Mouse (Mus musculus): Measurements from ENCODE around the gene Ccnt1. TPM values are rescaled to one million over a fixed set of nuclear protein-coding genes. Genes with fewer than 3 reads are reported as not detected.
"Not testable (repeated sequence)": the region's sequence is repeated elsewhere in the genome, so short reads cannot be mapped to it uniquely, and the experiment has no call there.

Gene Ccnt1
- total RNA-seq, 2 experiments from 2014 or later, result 37.0 to 45.6 TPM

DNA sequence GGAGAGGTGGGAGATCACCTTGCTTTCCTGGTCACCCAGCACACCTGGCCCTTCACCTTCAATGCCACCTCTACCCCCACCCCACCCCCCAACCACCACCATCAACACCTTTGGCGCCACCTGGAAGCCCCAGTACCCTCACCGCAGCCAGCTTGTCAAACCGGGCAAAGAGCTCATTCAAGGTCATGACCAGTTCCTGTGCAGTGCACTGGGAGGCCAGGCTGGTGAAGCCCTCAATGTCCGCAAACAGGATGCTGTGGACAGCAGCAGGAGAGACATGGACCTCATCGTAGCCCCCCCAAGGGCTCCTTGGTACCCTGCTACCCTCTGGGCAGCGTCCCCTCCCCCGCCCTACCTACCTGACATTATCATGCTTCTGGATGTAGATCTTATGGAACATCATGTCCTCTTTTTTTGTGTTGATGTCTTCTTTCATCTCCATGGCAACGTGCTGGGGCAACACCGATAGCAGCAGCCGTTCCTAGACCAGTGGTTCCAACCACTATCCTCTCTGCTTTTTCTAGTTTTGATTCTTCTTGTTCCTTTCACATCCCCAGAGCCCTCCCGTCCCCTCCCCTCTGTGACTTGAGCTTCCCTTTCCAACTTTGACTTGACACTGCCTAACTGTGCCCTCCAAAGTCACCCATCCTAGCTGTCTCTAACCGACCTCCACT, 29.4 kb upstream of the Ccnt1 start:
- intact Hi-C loops (cut with DNase I), result no loop called here
- no peak for DNase-seq (ENCODE audit: low spot score in 2 of 2)

GRCm38 (mm10) chr15:98596609-98597008, 25.9 kb upstream of the Ccnt1 start:
- intact Hi-C loops (cut with DNase I), result no loop called here
- no peak for DNase-seq (ENCODE audit: low spot score in 2 of 2)

GRCm38 (mm10) chr15:98595049-98595448, 24.3 kb upstream of the Ccnt1 start:
- no peak for DNase-seq (ENCODE audit: low spot score in 2 of 2)
- intact Hi-C loops (cut with DNase I), result no loop called here

DNA sequence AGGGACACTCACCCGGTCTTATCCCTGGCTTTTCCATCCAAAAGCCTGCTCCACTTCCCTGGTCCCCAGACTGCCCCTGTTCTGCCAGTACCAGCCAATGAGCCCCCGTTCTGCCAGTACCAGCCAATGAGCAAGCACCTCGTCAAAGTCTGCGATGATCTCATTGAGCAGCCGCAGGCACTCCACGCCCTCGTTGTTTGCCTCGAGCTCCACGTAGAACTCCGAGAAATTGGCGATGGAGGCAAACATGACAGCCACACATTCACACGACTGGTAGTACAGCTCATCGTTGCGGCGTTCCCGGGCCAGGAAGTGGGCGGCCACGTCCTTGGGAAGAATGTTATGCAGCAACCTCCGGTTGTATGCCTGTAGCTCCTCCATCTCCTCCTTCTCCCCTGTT, 23.5 kb upstream of the Ccnt1 start:
- intact Hi-C loops (cut with DNase I), result no loop called here
- peak; percentile 54 to 62 for DNase-seq (ENCODE audit: low spot score in 2 of 2)

- intact Hi-C loops (cut with DNase I), result no loop called here
- no peak for DNase-seq (ENCODE audit: low spot score in 2 of 2)
Measured at GRCm38 (mm10) chr15:98591396-98591795, 20.7 kb upstream of the Ccnt1 start.

- DNase-seq (ENCODE audit: low spot score in 2 of 2), result no peak
- intact Hi-C loops (cut with DNase I), result no loop called here
Measured at GRCm38 (mm10) chr15:98589640-98590336, 19.1 kb upstream of the Ccnt1 start.

DNA sequence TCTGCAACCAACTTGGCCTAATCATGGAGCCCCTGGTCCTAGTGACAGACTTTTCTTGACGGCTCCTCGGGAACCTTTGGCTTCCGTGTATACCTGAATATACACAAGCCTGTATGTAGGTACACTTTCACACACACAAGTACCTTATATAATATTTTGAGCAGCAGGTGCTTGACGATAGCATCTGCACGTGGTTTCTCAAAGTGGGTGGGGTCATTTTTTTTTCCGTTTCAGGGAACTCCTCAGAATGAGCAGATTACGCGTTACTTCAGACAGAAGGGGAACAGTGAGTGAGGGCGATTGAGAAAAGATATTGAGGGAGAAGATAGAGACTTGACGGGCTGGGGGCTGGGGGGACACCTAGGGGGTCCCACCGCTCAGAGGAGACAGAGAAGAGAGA, 17.0 kb upstream of the Ccnt1 start:
- intact Hi-C loops (cut with DNase I), result no loop called here
- DNase-seq (ENCODE audit: low spot score in 2 of 2), result no peak

GRCm38 (mm10) chr15:98586141-98586540, 15.4 kb upstream of the Ccnt1 start:
- intact Hi-C loops (cut with DNase I), result not testable (repeated sequence)

GRCm38 (mm10) chr15:98585421-98585820, 14.7 kb upstream of the Ccnt1 start:
- DNase-seq (ENCODE audit: low spot score in 2 of 2), result no peak
- intact Hi-C loops (cut with DNase I), result no loop called here

More at GRCm38 (mm10) chr15:98586141-98586540, 15.4 kb upstream of the Ccnt1 start:
- DNase-seq (ENCODE audit: low spot score in 2 of 2), result not testable (repeated sequence)

- intact Hi-C loops (cut with DNase I), result no loop called here
- DNase-seq (ENCODE audit: low spot score in 2 of 2), result no peak
Measured at GRCm38 (mm10) chr15:98582996-98583395, 12.3 kb upstream of the Ccnt1 start.

DNA sequence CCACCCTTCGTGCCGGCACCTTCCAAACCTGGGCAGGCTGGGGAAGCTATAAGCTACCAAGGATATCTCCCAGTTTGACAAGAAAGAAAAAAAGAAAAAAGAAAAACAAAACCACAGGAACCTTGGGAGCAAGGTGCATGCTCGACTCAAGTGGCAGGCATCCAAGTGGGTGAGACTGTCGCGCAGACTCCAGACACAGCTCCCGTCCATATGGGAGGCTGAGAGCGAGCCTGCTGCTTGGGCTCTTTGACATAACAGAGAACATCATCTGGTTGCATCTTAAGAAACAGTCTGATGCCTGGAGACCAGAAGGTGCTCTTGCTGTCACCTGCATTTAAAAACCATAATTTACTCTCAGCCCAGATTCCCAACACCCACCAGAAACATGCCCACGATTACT, 11.7 kb upstream of the Ccnt1 start:
- DNase-seq (ENCODE audit: low spot score in 2 of 2), result no peak
- intact Hi-C loops (cut with DNase I), result no loop called here

GRCm38 (mm10) chr15:98579795-98580464, 9.2 kb upstream of the Ccnt1 start:
- DNase-seq (ENCODE audit: low spot score in 2 of 2), result peak; percentile 62 to 76
- intact Hi-C loops (cut with DNase I), result loop anchor here (1.0 kb wide), 1 partner anchor 37 kb away; no protein-coding TSS in a partner anchor

GRCm38 (mm10) chr15:98579310-98579709, 8.6 kb upstream of the Ccnt1 start:
- intact Hi-C loops (cut with DNase I), result no loop called here
- no peak for DNase-seq (ENCODE audit: low spot score in 2 of 2)

DNA sequence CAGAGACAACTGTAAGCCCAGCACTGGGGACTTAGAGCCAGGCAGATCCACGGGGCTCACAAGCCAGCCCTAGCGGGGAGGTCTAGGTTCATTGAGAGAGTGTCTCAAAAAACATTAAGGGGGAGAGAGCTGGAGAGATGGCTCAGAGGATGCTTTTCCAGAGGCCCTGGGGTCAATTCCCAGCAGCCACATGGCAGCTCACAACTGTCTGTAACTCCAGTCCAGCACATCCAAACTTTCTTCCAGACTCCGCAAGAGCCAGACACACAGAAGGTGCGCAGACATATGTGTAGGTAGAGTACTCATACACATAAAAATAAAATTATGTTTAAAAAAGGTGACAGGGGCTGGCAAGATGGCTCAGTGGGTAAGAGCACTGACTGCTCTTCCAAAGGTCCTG, 2.6 kb upstream of the Ccnt1 start:
- intact Hi-C loops (cut with DNase I), result no loop called here
- no peak for DNase-seq (ENCODE audit: low spot score in 2 of 2)

DNA sequence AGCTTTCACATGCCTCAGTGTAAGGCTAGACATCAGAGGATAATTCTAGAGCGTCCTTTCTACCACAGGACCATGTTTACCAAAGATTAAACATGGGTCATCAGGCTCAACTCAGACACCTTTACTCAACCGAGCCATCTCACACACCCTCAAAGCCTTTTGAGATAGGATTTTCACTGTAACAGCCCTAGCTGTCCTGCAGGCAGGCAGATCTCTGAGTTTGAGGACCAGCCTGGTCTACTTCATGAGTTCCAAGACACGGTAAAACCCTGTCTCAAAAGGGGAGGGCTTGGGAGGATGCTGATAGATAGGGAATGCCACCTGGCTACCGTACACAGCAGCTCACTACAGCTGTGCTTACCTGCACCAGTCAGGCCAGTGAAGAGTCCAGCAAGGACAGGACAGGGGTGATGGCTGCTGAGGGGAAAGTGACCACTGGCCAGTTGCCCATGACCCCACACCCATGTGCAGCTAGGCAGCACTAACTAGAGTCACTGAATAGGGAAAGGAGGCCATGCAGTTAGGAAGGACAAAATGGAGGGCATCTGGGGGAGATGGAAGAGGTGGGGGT, 843 bp downstream of the Ccnt1 start:
- DNase-seq (ENCODE audit: low spot score in 2 of 2), result no peak
- intact Hi-C loops (cut with DNase I), result loop anchor here (5.0 kb wide), 1 partner anchor 38 kb away; the partner anchor contains the start of gene Kansl2

DNA sequence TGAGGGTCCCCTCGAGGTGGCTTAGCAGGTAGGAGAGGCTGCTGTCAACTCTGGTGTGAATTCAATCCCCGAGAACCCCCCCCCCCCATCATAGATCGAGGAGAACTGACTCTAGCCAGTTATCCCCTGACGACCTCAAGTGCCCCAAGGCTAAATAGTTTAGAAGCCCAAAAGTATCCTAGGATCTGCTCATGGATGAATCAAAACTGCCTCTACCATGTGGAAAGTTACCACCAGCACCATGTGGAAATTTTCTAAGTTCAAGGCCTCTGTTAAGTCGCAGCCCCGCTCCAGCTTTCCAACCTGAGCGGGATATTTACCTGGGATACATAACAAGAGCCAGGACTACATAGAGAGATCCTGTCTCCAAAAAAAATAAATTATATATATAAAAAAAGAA, 1.5 kb downstream of the Ccnt1 start:
- intact Hi-C loops (cut with DNase I), result loop anchor here (5.0 kb wide), 1 partner anchor 37 kb away; the partner anchor contains the start of gene Kansl2
- DNase-seq (ENCODE audit: low spot score in 2 of 2), result no peak

- intact Hi-C loops (cut with DNase I), result loop anchor here (5.0 kb wide), 1 partner anchor 36 kb away; the partner anchor contains the start of gene Kansl2
- no peak for DNase-seq (ENCODE audit: low spot score in 2 of 2)
Measured at GRCm38 (mm10) chr15:98568256-98569033, 2.3 kb downstream of the Ccnt1 start.

DNA sequence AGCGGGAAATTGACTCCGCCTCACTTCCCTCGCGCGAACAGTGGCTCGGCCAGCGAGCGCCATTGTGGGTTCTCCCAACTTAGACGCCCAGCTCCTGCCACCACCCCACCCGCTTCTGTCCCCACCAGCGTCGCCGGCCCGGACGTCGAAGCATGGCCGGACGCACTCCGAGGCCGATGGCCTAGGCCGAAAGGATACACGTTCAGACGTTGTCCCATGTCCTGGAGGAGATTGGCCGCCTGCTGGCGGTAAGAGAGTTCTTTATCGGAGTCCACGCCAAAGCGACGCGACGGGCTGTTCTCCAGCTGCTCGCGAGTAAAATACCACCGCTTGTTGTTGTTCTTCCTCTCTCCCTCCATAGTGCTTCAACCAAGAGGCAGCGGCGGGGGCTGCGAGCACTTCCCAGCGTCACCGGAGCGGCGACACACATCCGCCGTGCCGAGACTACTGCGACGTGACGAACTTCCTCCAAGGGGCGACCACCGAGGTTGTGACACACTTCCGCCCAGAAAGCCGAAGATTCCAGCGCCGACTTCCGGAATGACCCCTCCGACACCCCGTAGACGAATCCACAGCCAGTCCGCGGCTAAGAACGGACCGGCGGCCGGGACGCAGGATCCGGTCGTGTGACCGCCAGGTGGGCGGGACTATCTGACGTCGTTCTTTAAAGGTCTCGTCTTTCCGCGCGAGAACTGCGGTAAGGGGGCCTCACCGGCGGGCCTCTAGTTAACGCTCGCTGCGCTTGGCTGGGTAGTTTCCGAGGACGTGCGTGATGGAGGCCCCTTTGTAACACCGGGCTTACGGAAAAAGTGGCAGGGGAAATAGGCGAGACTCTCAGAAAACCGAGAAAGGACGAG, 3.2 kb downstream of the Ccnt1 start:
- intact Hi-C loops (cut with DNase I), result loop anchor here (5.0 kb wide), 1 partner anchor 35 kb away; the partner anchor contains the start of gene Kansl2
- peak; percentile 100 for DNase-seq (ENCODE audit: low spot score in 2 of 2)

DNA sequence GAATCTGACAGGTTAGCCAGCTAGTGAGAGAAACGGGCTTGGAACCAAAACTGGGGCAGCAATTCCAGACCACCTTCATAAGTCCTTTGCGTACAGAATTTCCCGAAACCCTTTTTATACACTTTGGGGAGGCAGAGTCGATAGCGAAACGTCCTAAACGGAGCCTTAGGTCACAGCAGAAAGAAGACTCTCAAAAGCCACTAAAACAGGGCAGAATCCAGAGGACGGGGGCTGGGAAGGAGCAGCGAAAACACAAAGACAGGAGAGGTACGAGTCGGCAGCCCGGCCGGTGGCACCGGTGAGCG, 3.8 kb downstream of the Ccnt1 start:
- DNase-seq (ENCODE audit: low spot score in 2 of 2), result no peak
- intact Hi-C loops (cut with DNase I), result loop anchor here (5.0 kb wide), 1 partner anchor 35 kb away; the partner anchor contains the start of gene Kansl2

Data from left cerebral cortex, postnatal 36 days (tissue).